Mouse (Mus musculus) limb, embryonic 12.5 days (tissue): Measurements from ENCODE around the gene Wdr27. TPM values are rescaled to one million over a fixed set of nuclear protein-coding genes. Genes with fewer than 3 reads are reported as not detected.

Experiments used
- ATAC-seq: fragments of 200-750 bp; cut with Nextera tagmentation; 2 replicates; pipeline ENCODE4 v1.8.0; 2017; ENCODE audit warnings: low read depth, moderate TSS enrichment; ENCODE audit not compliant: insufficient number of reproducible peaks, insufficient read depth, low FRiP score, low TSS enrichment
- H3K27ac ChIP-seq: fragments of 300-500 bp; sonication (generic); 2 replicates; pipeline ENCODE4 v1.5.1; 2016; ENCODE audit warnings: mild to moderate bottlenecking, moderate library complexity
- H3K27me3 ChIP-seq: fragments of 300-500 bp; sonication (generic); 2 replicates; pipeline ENCODE4 v1.6.1; 2016; ENCODE audit warnings: mild to moderate bottlenecking, moderate library complexity
- H3K36me3 ChIP-seq: fragments of 300-500 bp; sonication (generic); 2 replicates; pipeline ENCODE4 v1.6.1; 2016; ENCODE audit warnings: mild to moderate bottlenecking, moderate library complexity
- H3K4me1 ChIP-seq: fragments of 300-500 bp; sonication (generic); replicated peaks from 2 replicates; pipeline ENCODE4 v1.6.1; 2016
- H3K4me2 ChIP-seq: fragments of 300-500 bp; sonication (generic); 2 replicates; pipeline ENCODE4 v1.6.1; 2016; ENCODE audit warnings: mild to moderate bottlenecking, moderate library complexity
- H3K4me3 ChIP-seq: fragments of 300-500 bp; sonication (generic); replicated peaks from 2 replicates; pipeline ENCODE4 v1.5.1; 2016; ENCODE audit warnings: mild to moderate bottlenecking
- H3K9ac ChIP-seq: fragments of 300-500 bp; sonication (generic); replicated peaks from 2 replicates; pipeline ENCODE4 v1.6.1; 2016; ENCODE audit warnings: mild to moderate bottlenecking, moderate library complexity
- H3K9me3 ChIP-seq: fragments of 300-500 bp; sonication (generic); 2 replicates; pipeline ENCODE4 v1.6.1; 2016; ENCODE audit warnings: mild to moderate bottlenecking, moderate library complexity
- WGBS: fragments of 180-500 bp; shearing (Covaris S2); methylation state at CpG from one replicate; pipeline ENCODE4 v1.1.7; 2016; 5-methylcytosine and 5-hydroxymethylcytosine counted together
- polyA plus RNA-seq: library from polyadenylated mRNA; unstranded; fragments of >200 nt; fragmentation: Nextera tagmentation; extraction: Ambion mirVana; gene quantifications from 2 replicates; pipeline ENCODE4 v1.2.1, GENCODE M21; 2016

The Wdr27 gene
- polyA plus RNA-seq, 1 experiment from 2014 or later = 4.3 TPM

DNA sequence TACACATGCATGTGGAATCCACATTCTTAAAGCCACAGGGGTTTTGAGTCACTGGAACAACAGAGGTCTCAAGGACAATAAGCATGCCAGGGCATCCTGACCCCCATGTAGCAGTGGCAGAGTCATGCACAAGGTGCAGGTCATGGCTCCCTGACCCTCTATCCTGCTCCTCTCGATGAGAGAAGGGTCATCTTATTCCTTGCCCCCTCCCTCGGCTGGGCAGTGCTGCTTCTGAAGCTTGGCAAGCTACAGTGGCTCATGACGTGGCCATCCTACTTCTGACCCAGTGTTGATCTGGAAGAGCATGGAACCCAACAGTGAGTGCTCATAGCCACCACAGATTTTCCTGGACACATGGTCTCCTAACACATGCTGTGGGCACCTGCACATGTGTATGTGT lies 126.9 kb downstream of the Wdr27 start:
- no peaks in the 10 kb centered on the region for H3K4me1 ChIP-seq
- 81% methylated on average over 3 of the region's 3 CpGs for WGBS

GRCm38 (mm10) chr17:14815304-14815703 lies 127.7 kb downstream of the Wdr27 start:
- H3K4me2 ChIP-seq = no peak overlapping the region
- no peaks in the 10 kb centered on the region for H3K4me1 ChIP-seq
- H3K4me3 ChIP-seq = no peak overlapping the region
- no peak overlapping the region for H3K9ac ChIP-seq
- no peaks in the 10 kb centered on the region for H3K9me3 ChIP-seq
- no peaks in the 10 kb centered on the region for H3K27me3 ChIP-seq
- H3K27ac ChIP-seq = no peak overlapping the region
- 73% methylated on average over 5 of the region's 5 CpGs for WGBS
- no peaks in the 10 kb centered on the region for H3K36me3 ChIP-seq
- ATAC-seq = no peak

More for the DNA sequence above, 126.9 kb downstream of the Wdr27 start:
- no peak overlapping the region for H3K4me2 ChIP-seq
- H3K36me3 ChIP-seq = no peaks in the 10 kb centered on the region
- no peaks in the 10 kb centered on the region for H3K27me3 ChIP-seq
- H3K4me3 ChIP-seq = no peak overlapping the region
- no peak overlapping the region for H3K9ac ChIP-seq
- H3K27ac ChIP-seq = no peak overlapping the region
- no peak for ATAC-seq
- no peaks in the 10 kb centered on the region for H3K9me3 ChIP-seq

DNA sequence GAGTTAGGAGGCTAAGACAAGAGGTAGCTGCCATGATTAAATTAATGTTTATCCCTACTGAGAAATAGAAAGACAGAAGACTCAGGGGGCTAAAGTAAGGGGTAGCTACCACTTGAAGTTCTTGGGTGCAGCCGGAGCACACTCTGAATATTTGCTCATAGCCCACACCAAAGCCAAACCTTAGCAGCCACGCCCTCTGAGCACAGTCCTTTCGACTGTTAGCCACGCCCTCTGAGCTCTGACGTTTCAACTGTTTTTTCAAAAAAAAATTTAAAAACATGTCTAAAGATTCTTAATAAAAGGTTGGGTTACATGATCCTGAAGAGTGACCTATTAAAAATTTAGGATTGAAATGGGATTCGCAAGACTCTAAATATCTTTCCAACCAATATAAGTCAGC lies 130.3 kb downstream of the Wdr27 start:
- Histone ChIP-seq H3K9me3 (no peaks in the 10 kb centered on the region), H3K36me3 (no peaks in the 10 kb centered on the region), H3K4me2 (no peak overlapping the region), H3K4me1 (no peaks in the 10 kb centered on the region), H3K9ac (no peak overlapping the region), H3K27ac (no peak overlapping the region), H3K4me3 (no peak overlapping the region), H3K27me3 (no peaks in the 10 kb centered on the region)
- 83% methylated on average over 6 of the region's 6 CpGs for WGBS
- no peak for ATAC-seq

- Histone ChIP-seq H3K27ac (no peak overlapping the region), H3K27me3 (no peaks in the 10 kb centered on the region), H3K36me3 (no peaks in the 10 kb centered on the region), H3K9me3 (no peaks in the 10 kb centered on the region), H3K4me1 (no peaks in the 10 kb centered on the region), H3K4me3 (no peak overlapping the region), H3K4me2 (no peak overlapping the region), H3K9ac (no peak overlapping the region)
- no peak for ATAC-seq
- 85% methylated on average over 8 of the region's 8 CpGs for WGBS
Measured at GRCm38 (mm10) chr17:14812033-14812432, 130.9 kb downstream of the Wdr27 start.

DNA sequence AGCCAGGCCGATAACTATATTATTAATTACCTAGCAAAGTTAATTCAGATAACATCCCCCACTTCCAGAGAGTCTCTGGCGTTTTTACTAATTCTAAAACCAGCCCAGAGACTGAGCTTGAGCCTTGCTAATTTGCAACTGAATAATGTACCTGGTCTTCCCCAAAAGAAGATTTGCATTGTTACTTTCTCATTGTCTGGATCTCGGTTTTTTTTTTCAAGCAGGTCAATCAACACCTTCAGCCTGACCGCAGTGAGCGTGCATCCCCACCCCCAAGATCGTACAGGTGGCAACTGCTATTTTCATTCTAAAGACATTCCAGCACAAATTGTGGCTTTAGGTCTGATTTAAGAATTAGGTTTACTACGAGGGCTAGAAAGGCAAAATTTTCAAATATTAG lies 136.2 kb downstream of the Wdr27 start:
- H3K36me3 ChIP-seq = no peaks in the 10 kb centered on the region
- no peaks in the 10 kb centered on the region for H3K27me3 ChIP-seq
- WGBS = 88% methylated on average over 7 of the region's 7 CpGs
- ATAC-seq = no peak
- H3K4me2 ChIP-seq = no peak overlapping the region
- no peak overlapping the region for H3K4me3 ChIP-seq
- H3K4me1 ChIP-seq = no peaks in the 10 kb centered on the region
- H3K9me3 ChIP-seq = no peaks in the 10 kb centered on the region
- H3K27ac ChIP-seq = no peak overlapping the region
- H3K9ac ChIP-seq = no peak overlapping the region

DNA sequence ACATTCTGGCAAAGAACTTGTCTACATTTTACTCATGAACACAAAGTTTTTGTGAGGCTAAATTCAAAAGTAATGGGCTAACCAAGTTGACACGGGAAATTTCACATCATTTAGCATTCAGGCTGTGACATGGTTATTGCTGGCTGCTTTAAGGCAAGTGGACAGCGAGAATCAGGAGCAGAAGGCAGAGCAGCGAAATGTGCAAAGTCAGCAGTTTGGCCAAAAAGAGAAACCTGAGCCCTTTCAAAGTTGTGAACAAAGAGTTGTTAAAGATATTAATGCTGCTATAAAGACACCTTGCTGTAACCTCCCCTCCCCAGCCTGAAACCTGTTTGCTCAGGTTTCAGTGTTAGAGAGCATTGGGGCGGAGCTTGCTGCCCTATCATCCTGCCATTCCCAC lies 143.7 kb downstream of the Wdr27 start:
- 86% methylated on average over 4 of the region's 4 CpGs for WGBS
- H3K4me3 ChIP-seq = no peak overlapping the region
- H3K27ac ChIP-seq = no peak overlapping the region
- no peaks in the 10 kb centered on the region for H3K36me3 ChIP-seq
- H3K9ac ChIP-seq = no peak overlapping the region
- no peaks in the 10 kb centered on the region for H3K4me1 ChIP-seq
- ATAC-seq = no peak
- no peaks in the 10 kb centered on the region for H3K27me3 ChIP-seq
- H3K9me3 ChIP-seq = no peaks in the 10 kb centered on the region
- no peak overlapping the region for H3K4me2 ChIP-seq

DNA sequence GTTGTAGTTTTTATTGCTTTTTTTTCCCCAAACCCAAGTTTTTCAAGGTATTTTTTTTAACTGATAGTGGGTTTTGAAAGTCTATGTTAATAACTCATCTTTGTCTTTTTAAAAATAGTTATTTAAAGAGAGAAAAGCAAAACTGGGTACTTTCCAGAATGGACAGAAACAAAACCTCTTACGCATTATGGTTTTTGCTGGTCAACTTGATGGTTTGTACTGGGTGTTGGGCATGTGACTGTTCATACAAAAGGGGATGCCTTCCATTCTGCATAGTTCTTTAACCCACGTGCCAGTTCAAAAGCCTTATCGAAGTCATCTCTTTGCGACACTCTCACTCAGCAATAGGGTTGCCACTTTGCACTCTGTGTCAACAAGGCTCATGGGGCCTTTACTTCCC lies 147.9 kb downstream of the Wdr27 start:
- Histone ChIP-seq H3K27me3 (no peaks in the 10 kb centered on the region), H3K4me3 (no peak overlapping the region), H3K4me1 (no peaks in the 10 kb centered on the region), H3K36me3 (no peaks in the 10 kb centered on the region), H3K9ac (no peak overlapping the region), H3K4me2 (no peak overlapping the region), H3K27ac (no peak overlapping the region), H3K9me3 (peaks cover 9% of the 10 kb centered on the region)
- WGBS = 91% methylated on average over 4 of the region's 4 CpGs
- no peak for ATAC-seq

DNA sequence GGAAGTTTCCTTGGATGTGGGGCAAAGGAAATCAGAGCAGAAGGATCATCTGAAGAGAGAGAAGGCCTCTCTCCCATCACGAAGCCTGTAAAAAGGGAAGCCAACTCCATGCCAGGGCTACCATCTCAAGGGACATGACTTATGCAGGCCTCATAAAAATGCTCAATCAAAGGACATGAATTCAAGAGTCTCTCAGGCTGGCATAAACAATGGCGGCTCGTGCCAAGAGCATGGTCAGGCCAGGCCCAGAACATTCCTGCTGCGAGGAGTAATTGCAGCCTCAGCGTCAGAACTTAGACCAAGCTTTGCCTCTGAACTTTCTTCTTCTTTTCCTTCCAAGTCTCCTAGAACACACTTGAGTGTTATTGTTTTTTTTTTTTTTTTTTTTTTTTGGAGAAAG lies 163.6 kb downstream of the Wdr27 start:
- WGBS = 84% methylated on average over 5 of the region's 5 CpGs
- ATAC-seq = no peak
- Histone ChIP-seq H3K27ac (no peak overlapping the region), H3K4me2 (no peak overlapping the region), H3K9me3 (no peaks in the 10 kb centered on the region), H3K4me3 (no peak overlapping the region), H3K9ac (no peak overlapping the region), H3K36me3 (no peaks in the 10 kb centered on the region), H3K4me1 (no peaks in the 10 kb centered on the region), H3K27me3 (no peaks in the 10 kb centered on the region)

DNA sequence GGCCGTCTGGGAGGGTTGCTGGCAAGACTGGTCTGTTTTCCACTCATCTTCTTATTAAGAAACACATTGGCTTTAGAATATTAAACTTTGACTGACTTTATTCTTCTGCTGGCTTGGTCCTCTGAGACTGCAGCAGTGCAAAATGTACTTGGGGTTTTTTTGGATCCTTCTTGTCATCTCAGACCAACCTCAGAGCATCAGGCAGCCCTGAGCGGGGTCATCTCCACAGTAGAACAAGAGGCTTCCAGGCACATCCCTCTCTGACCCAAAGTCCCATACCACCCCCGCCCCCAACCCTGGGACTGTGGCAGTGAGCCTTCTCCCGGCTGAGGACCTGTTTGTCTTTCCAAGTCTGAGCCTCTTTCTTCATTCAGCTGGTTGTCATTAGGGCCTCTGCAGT lies 171.6 kb downstream of the Wdr27 start:
- ATAC-seq = no peak
- H3K4me3 ChIP-seq = no peak overlapping the region
- no peaks in the 10 kb centered on the region for H3K4me1 ChIP-seq
- H3K27me3 ChIP-seq = no peaks in the 10 kb centered on the region
- no peaks in the 10 kb centered on the region for H3K9me3 ChIP-seq
- H3K27ac ChIP-seq = no peak overlapping the region
- WGBS = 68% methylated on average over 4 of the region's 4 CpGs
- no peak overlapping the region for H3K4me2 ChIP-seq
- no peaks in the 10 kb centered on the region for H3K36me3 ChIP-seq
- no peak overlapping the region for H3K9ac ChIP-seq

DNA sequence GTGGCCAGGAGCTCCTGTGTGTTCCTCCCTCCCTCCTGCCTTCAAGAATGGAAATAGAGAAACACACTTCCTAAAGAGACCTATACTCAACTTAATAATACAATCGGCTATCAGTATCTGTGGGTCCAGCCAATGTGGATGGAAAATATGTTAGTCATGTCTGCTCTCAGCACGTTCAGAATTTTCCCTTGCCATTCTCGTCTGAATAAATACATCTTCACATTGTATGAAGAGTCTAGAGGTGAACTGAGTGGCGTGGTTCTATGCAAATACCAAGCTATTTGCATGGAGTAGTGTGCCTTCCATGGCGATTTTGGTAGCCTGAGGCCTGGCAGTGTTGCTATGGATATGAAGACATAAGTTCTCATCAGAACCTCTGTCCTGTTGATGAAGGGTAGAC lies 172.6 kb downstream of the Wdr27 start:
- no peak for ATAC-seq
- Histone ChIP-seq H3K4me3 (no peak overlapping the region), H3K4me2 (no peak overlapping the region), H3K36me3 (no peaks in the 10 kb centered on the region), H3K9me3 (no peaks in the 10 kb centered on the region), H3K9ac (no peak overlapping the region), H3K4me1 (no peaks in the 10 kb centered on the region), H3K27me3 (no peaks in the 10 kb centered on the region), H3K27ac (no peak overlapping the region)
- 80% methylated on average over 5 of the region's 5 CpGs for WGBS
